Mouse (Mus musculus) G1E (cell line): ENCODE data around the gene Patj.

Experiments used
- CTCF ChIP-seq: IDR thresholded peaks from 2 replicates; pipeline ENCODE4 v1.5.1; 2012; ENCODE audit warnings: low read depth, low read length, inconsistent platforms, mixed read lengths
- GATA1 ChIP-seq: IDR thresholded peaks from 2 replicates; pipeline ENCODE4 v1.6.1; 2012; ENCODE audit warnings: borderline replicate concordance, low read length, inconsistent platforms, mixed read lengths
- POLR2AphosphoS5 ChIP-seq: IDR thresholded peaks from 2 replicates; pipeline ENCODE4 v1.6.1; 2012; ENCODE audit warnings: low read depth, low read length, inconsistent platforms; ENCODE audit not compliant: insufficient replicate concordance
- TAL1 ChIP-seq: conservative IDR thresholded peaks from 2 replicates; pipeline ENCODE4 v1.6.1; 2012; ENCODE audit warnings: low read depth, low read length, inconsistent platforms, mixed read lengths

GRCm38 (mm10) chr4:98450829-98451228 is 55.2 kb downstream of the Patj start:
- TF ChIP-seq CTCF (no peak), GATA1 (no peak), POLR2AphosphoS5 (no peak), TAL1 (no peak)
